Mouse (Mus musculus): ENCODE data around the gene Rnf225. TPM values are rescaled to one million over a fixed set of nuclear protein-coding genes. Genes with fewer than 3 reads are reported as not detected.
"Not testable (repeated sequence)": the region's sequence is repeated elsewhere in the genome, so short reads cannot be mapped to it uniquely, and the experiment has no call there.

Rnf225 gene
- not detected in 2 replicates for polyA plus RNA-seq (2012; ENCODE audit: insufficient read depth, insufficient read length, low replicate concordance, missing spikeins)

DNA sequence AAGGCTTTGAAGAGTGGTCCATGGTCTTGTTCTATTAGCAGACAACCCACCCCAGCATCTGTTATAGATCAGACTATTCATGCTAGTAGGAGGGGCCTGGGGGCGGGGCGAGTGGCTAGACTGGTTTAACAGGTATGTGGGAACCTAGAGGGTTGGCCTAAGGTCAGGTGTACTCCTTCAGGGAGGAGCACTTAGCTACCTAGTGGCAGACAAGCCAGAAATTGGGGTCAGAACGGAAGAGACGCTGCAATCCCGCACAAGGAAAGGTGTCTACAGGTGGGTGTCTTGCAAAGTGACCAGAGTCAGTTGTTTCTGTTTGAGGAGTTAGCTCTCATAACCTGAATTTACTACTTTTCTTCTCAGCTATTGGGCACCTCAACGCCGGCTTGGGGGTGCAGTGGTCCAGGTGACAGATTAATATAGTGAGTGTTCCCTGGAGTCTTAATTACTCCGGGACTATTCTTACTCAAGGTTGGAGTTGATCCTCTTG is at the start of gene Rnf225:
TSS of gene Rnf225 (plus strand) at position 226 of the 490 bp plus-strand sequence.
- Histone ChIP-seq H3K27ac (ENCODE audit: insufficient read depth, low read depth, low read length) (no peak within 1 kb of the TSS), H3K4me1 (ENCODE audit: control insufficient read depth, insufficient read depth, low read length) (peaks cover 12% of the 10 kb centered on the region), H3K4me3 (ENCODE audit: insufficient read depth, low read depth, low read length) (peak within 1 kb of the TSS; percentile 18)
- no peak for TF ChIP-seq CTCF (IDR thresholded peaks at IDR 0.05; ENCODE audit: insufficient read depth, low read depth, low read length)
- no peak for TF ChIP-seq POLR2A (IDR thresholded peaks at IDR 0.05; ENCODE audit: insufficient read depth, low read depth, low read length)
- WGBS = 43% methylated on average over 8 of the region's 8 CpGs

- Histone ChIP-seq H3K27ac (ENCODE audit: insufficient read depth, low read depth, low read length) (no peak overlapping the region), H3K4me3 (ENCODE audit: insufficient read depth, low read depth, low read length) (no peak overlapping the region), H3K4me1 (ENCODE audit: control insufficient read depth, insufficient read depth, low read length) (peaks cover 5% of the 10 kb centered on the region; the same call in 1 of the 2 replicates)
- no peak for TF ChIP-seq CTCF (IDR thresholded peaks at IDR 0.05; ENCODE audit: insufficient read depth, low read depth, low read length)
- no peak for TF ChIP-seq POLR2A (IDR thresholded peaks at IDR 0.05; ENCODE audit: insufficient read depth, low read depth, low read length)
Observed at GRCm38 (mm10) chr7:12880036-12880435, 47.2 kb upstream of the Rnf225 start.

GRCm38 (mm10) chr7:12880497-12880896 is 46.7 kb upstream of the Rnf225 start:
- H3K27ac ChIP-seq (ENCODE audit: insufficient read depth, low read depth, low read length) = peak overlapping the region; percentile 52; the same call in 1 of the 2 replicates
- H3K4me3 ChIP-seq (ENCODE audit: insufficient read depth, low read depth, low read length) = peak overlapping the region; percentile 85
- 28% methylated on average over 8 of the region's 8 CpGs for WGBS
- H3K4me1 ChIP-seq (ENCODE audit: control insufficient read depth, insufficient read depth, low read length) = not testable (repeated sequence)

DNA sequence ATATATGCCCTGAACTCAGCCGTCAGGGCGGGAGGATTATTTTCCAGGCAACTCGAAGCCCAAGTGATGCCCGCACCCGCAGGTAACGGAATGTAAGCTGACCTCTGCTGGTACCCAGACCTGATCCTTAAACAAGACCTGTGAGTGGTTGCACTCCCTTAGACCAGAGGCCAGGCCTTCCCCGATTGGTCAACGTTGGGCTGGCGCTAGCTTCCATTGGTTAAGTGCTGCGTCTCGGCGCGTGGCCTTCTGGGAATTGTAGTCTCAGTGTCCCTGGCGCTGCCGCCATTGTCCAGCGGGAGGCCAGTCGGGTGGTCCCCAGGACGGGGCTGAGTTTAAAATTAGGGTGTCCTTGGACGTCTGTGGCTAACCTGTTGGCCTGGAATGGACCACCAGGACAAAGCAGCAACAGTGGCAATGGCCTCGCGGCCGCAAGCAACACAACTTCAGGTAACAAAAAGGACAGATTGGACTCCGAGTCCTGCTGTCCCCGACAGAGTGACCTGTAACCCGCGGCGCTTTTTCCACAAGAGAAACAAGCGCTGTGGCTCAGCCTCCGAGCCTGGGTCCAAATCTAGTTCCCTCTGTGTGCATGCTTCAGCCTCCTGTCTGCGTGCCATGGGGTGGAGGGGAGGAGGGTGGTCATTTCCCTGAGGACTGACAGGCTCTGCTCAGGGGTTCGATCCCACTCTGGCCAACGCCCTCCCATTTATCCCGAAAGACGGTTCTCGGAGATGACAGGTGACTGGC is 46.1 kb upstream of the Rnf225 start, which contains the start of gene Zfp128:
TSS of gene Zfp128 (plus strand) at position 267 of the 750 bp plus-strand sequence.
- peak within 1 kb of the TSS; percentile 52 for H3K27ac ChIP-seq (ENCODE audit: insufficient read depth, low read depth, low read length)
- H3K4me3 ChIP-seq (ENCODE audit: insufficient read depth, low read depth, low read length) = peak within 1 kb of the TSS; percentile 85
- peaks cover 5% of the 10 kb centered on the region; the same call in 1 of the 2 replicates for H3K4me1 ChIP-seq (ENCODE audit: control insufficient read depth, insufficient read depth, low read length)
- TF ChIP-seq POLR2A (IDR thresholded peaks at IDR 0.05; ENCODE audit: insufficient read depth, low read depth, low read length) = peak; percentile 83
- no peak for TF ChIP-seq CTCF (IDR thresholded peaks at IDR 0.05; ENCODE audit: insufficient read depth, low read depth, low read length)
- under 1% methylated on average over 35 of the region's 35 CpGs for WGBS

GRCm38 (mm10) chr7:12886563-12887266 is 40.5 kb upstream of the Rnf225 start:
- TF ChIP-seq POLR2A (IDR thresholded peaks at IDR 0.05; ENCODE audit: insufficient read depth, low read depth, low read length) (no peak), CTCF (IDR thresholded peaks at IDR 0.05; ENCODE audit: insufficient read depth, low read depth, low read length) (no peak)
- no peak overlapping the region for H3K27ac ChIP-seq (ENCODE audit: insufficient read depth, low read depth, low read length)
- WGBS = 91% methylated on average over 12 of the region's 12 CpGs
- no peak overlapping the region for H3K4me3 ChIP-seq (ENCODE audit: insufficient read depth, low read depth, low read length)
- peaks cover 2% of the 10 kb centered on the region; the same call in 1 of the 2 replicates for H3K4me1 ChIP-seq (ENCODE audit: control insufficient read depth, insufficient read depth, low read length)

DNA sequence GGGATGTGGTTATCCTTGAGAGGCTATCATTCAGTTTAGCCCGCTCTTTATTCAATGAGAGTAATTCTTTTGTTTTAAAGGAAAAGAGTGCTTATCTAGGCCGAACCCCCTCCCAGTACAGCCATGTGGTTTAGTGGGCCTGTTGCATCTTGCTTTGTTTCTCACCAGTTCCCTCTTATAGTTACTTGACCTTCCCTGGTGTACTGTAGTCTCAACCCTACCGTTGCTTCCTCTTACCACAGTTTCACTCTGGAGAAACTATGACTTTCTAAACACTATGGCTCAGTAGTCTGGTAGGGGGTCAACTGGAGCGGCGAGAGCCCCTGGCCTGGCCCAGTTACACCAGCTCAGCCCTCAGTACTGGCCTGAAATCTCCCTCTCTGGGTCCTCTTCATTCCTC is 39.6 kb upstream of the Rnf225 start:
- TF ChIP-seq CTCF (IDR thresholded peaks at IDR 0.05; ENCODE audit: insufficient read depth, low read depth, low read length) (no peak), POLR2A (IDR thresholded peaks at IDR 0.05; ENCODE audit: insufficient read depth, low read depth, low read length) (no peak)
- Histone ChIP-seq H3K4me1 (ENCODE audit: control insufficient read depth, insufficient read depth, low read length) (no peaks in the 10 kb centered on the region), H3K27ac (ENCODE audit: insufficient read depth, low read depth, low read length) (no peak overlapping the region), H3K4me3 (ENCODE audit: insufficient read depth, low read depth, low read length) (no peak overlapping the region)
- 93% methylated on average over 5 of the region's 5 CpGs for WGBS

- 92% methylated on average over 14 of the region's 14 CpGs for WGBS
- no peaks in the 10 kb centered on the region for H3K4me1 ChIP-seq (ENCODE audit: control insufficient read depth, insufficient read depth, low read length)
- no peak overlapping the region for H3K27ac ChIP-seq (ENCODE audit: insufficient read depth, low read depth, low read length)
- no peak overlapping the region for H3K4me3 ChIP-seq (ENCODE audit: insufficient read depth, low read depth, low read length)
- no peak for TF ChIP-seq POLR2A (IDR thresholded peaks at IDR 0.05; ENCODE audit: insufficient read depth, low read depth, low read length)
- no peak for TF ChIP-seq CTCF (IDR thresholded peaks at IDR 0.05; ENCODE audit: insufficient read depth, low read depth, low read length)
Observed at GRCm38 (mm10) chr7:12890928-12891327, 36.3 kb upstream of the Rnf225 start.

GRCm38 (mm10) chr7:12891334-12891733 is 35.9 kb upstream of the Rnf225 start:
- Histone ChIP-seq H3K4me1 (ENCODE audit: control insufficient read depth, insufficient read depth, low read length) (no peaks in the 10 kb centered on the region), H3K27ac (ENCODE audit: insufficient read depth, low read depth, low read length) (no peak overlapping the region), H3K4me3 (ENCODE audit: insufficient read depth, low read depth, low read length) (no peak overlapping the region)
- TF ChIP-seq POLR2A (IDR thresholded peaks at IDR 0.05; ENCODE audit: insufficient read depth, low read depth, low read length) (no peak), CTCF (IDR thresholded peaks at IDR 0.05; ENCODE audit: insufficient read depth, low read depth, low read length) (no peak)
- 79% methylated on average over 1 of the region's 1 CpGs for WGBS
